Mouse (Mus musculus) embryonic facial prominence, embryonic 14.5 days (tissue): ENCODE measurements at regions not wholly inside any gene's neighbourhood (a gene's known extent, or its start where the extent isn't known, plus 50 kb on each side); places are given as distances from the start of the nearest gene placed in this dataset.

ENCODE experiments used
- ATAC-seq: fragments of 200-750 bp; cut with Nextera tagmentation; 2 replicates; pipeline ENCODE4 v1.8.0; 2017; ENCODE audit warnings: low read depth, moderate number of reproducible peaks, moderate TSS enrichment
- DNase-seq: peaks from one replicate; pipeline ENCODE4 v3.0.0-alpha.2; 2015; ENCODE audit warnings: low spot score
- H3K27ac ChIP-seq: fragments of 300-500 bp; sonication (generic); replicated peaks from 2 replicates; pipeline ENCODE4 v1.5.1; 2014; ENCODE audit warnings: low read depth, mild to moderate bottlenecking, low read length, moderate library complexity
- H3K27me3 ChIP-seq: fragments of 300-500 bp; sonication (generic); replicated peaks from 2 replicates; pipeline ENCODE4 v1.6.1; 2014; ENCODE audit warnings: low read length; ENCODE audit not compliant: control insufficient read depth, insufficient read depth
- H3K36me3 ChIP-seq: fragments of 300-500 bp; sonication (generic); 2 replicates; pipeline ENCODE4 v1.6.1; 2014; ENCODE audit warnings: low read length, mixed read lengths; ENCODE audit not compliant: control insufficient read depth, insufficient read depth
- H3K4me1 ChIP-seq: fragments of 300-500 bp; sonication (generic); 2 replicates; pipeline ENCODE4 v1.6.1; 2014; ENCODE audit warnings: antibody characterized with exemption, low read length; ENCODE audit not compliant: control insufficient read depth, insufficient read depth
- H3K4me2 ChIP-seq: fragments of 300-500 bp; sonication (generic); 2 replicates; pipeline ENCODE4 v1.6.1; 2014; ENCODE audit warnings: low read depth, mild to moderate bottlenecking, low read length, moderate library complexity, mixed read lengths
- H3K4me3 ChIP-seq: fragments of 300-500 bp; sonication (generic); 2 replicates; pipeline ENCODE4 v1.5.1; 2014; ENCODE audit warnings: low read depth, mild to moderate bottlenecking, low read length
- H3K9ac ChIP-seq: fragments of 300-500 bp; sonication (generic); 2 replicates; pipeline ENCODE4 v1.6.1; 2014; ENCODE audit warnings: low read depth, mild to moderate bottlenecking, low read length, moderate library complexity, mixed read lengths
- H3K9me3 ChIP-seq: fragments of 300-500 bp; sonication (generic); 2 replicates; pipeline ENCODE4 v1.6.1; 2016; ENCODE audit warnings: low read length; ENCODE audit not compliant: control insufficient read depth
- WGBS: fragments of 180-500 bp; shearing (Covaris S2); extraction: QIAGEN DNeasy Blood & Tissue Kit; methylation state at CpG from one replicate; pipeline ENCODE4 v1.1.7; 2014; 5-methylcytosine and 5-hydroxymethylcytosine counted together

- 35% methylated on average over 7 of the region's 7 CpGs for WGBS
- Histone ChIP-seq H3K4me3 (no peak overlapping the region), H3K9ac (no peak overlapping the region), H3K4me1 (0 out of 2 replicates have a peak, but pooled peaks cover 5% of the 10 kb centered on the region), H3K27me3 (no peaks in the 10 kb centered on the region), H3K9me3 (no peaks in the 10 kb centered on the region), H3K27ac (0 out of 2 replicates have a peak overlapping the region, but pooled peaks have one; percentile 4), H3K36me3 (no peaks in the 10 kb centered on the region), H3K4me2 (no peak overlapping the region)
- ATAC-seq (peak; percentile 67), DNase-seq (peak; percentile 72)
These were observed 55.3 kb upstream of the Rgma start for GRCm38 (mm10) chr7:73319994-73320393.

- DNase-seq = no peak
- Histone ChIP-seq H3K27me3 (no peaks in the 10 kb centered on the region), H3K9me3 (no peaks in the 10 kb centered on the region), H3K4me1 (0 out of 2 replicates have a peak, but pooled peaks cover 18% of the 10 kb centered on the region), H3K4me3 (no peak overlapping the region), H3K36me3 (no peaks in the 10 kb centered on the region), H3K4me2 (no peak overlapping the region), H3K27ac (no peak overlapping the region), H3K9ac (no peak overlapping the region)
- 78% methylated on average over 8 of the region's 8 CpGs for WGBS
- ATAC-seq = no peak
These were observed 52.7 kb upstream of the Rgma start for GRCm38 (mm10) chr7:73322466-73323151.

DNA sequence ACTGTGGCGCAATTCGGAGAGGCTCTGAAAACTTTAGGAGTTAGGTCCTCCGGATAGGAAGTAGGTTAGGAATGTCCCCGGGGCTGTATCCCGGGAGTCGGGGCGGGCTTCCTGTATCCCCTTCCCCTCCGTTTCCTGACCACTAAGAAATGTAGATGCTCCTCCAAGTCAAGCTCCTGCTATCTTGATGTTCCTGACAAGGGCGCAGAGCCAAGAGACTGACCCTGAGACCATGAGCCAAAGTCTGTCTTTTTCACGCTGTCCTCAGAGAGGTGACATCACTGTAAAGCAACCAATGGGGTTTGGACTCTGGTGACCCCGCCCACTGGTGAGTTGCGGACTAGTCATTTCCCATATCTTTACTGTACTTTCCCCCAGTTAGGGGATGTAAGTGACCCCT, 51.8 kb upstream of the Rgma start:
- Histone ChIP-seq H3K9me3 (no peaks in the 10 kb centered on the region), H3K4me2 (peak overlapping the region; percentile 36), H3K27me3 (no peaks in the 10 kb centered on the region), H3K4me3 (peak overlapping the region; percentile 1; the same call in 1 of the 2 replicates), H3K9ac (no peak overlapping the region), H3K4me1 (0 out of 2 replicates have a peak, but pooled peaks cover 24% of the 10 kb centered on the region), H3K36me3 (no peaks in the 10 kb centered on the region), H3K27ac (no peak overlapping the region)
- WGBS = 26% methylated on average over 12 of the region's 12 CpGs
- no peak for ATAC-seq
- no peak for DNase-seq

DNA sequence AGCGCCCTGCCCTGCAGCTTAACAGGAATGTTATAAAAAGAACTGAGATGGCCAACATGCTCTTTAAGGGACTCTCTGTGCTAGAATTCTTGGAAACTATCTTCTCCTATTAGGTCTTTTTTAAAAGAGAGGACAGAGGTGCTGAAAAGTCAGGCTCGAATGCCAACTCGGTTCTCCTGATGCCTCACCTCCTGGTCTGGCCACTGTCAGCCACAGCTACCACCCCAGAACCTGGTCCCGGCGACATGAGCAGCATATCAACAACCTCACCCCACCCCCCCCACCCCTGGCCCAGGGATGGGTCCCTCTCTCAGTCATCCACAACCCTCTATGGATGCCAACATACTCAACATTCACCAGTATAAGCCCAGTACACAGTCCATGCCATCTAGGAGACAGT, 49.8 kb upstream of the Rgma start:
- Histone ChIP-seq H3K9me3 (no peaks in the 10 kb centered on the region), H3K27ac (no peak overlapping the region), H3K4me2 (no peak overlapping the region), H3K9ac (no peak overlapping the region), H3K27me3 (no peaks in the 10 kb centered on the region), H3K4me1 (0 out of 2 replicates have a peak, but pooled peaks cover 20% of the 10 kb centered on the region), H3K4me3 (no peak overlapping the region), H3K36me3 (no peaks in the 10 kb centered on the region)
- DNase-seq (no peak), ATAC-seq (no peak)
- WGBS = 95% methylated on average over 5 of the region's 5 CpGs
